Mouse (Mus musculus) intestine, embryonic 16.5 days (tissue): ENCODE measurements around the gene Hpn. TPM values are rescaled to one million over a fixed set of nuclear protein-coding genes. Genes with fewer than 3 reads are reported as not detected.
A peak's percentile ranks its signal among the peaks of the same experiment; 100 is the strongest.

Source experiments
- ATAC-seq: fragments of 200-750 bp; cut with Nextera tagmentation; 2 replicates; pipeline ENCODE4 v1.8.0; 2017; ENCODE audit warnings: moderate TSS enrichment, moderate library complexity
- H3K27ac ChIP-seq: fragments of 300-500 bp; sonication (generic); 2 replicates; pipeline ENCODE4 v1.5.1; 2014; ENCODE audit warnings: mild to moderate bottlenecking, low read length
- H3K27me3 ChIP-seq: fragments of 300-500 bp; sonication (generic); replicated peaks from 2 replicates; pipeline ENCODE4 v1.6.1; 2014; ENCODE audit warnings: low read length, control low read depth, mixed read lengths; ENCODE audit not compliant: control insufficient read depth, insufficient read depth
- H3K36me3 ChIP-seq: fragments of 300-500 bp; sonication (generic); 2 replicates; pipeline ENCODE4 v1.6.1; 2014; ENCODE audit warnings: low read length, control low read depth; ENCODE audit not compliant: control insufficient read depth, insufficient read depth
- H3K4me1 ChIP-seq: fragments of 300-500 bp; sonication (generic); 2 replicates; pipeline ENCODE4 v1.6.1; 2014; ENCODE audit warnings: low read length, control low read depth, mixed read lengths; ENCODE audit not compliant: control insufficient read depth, insufficient read depth
- H3K4me2 ChIP-seq: fragments of 300-500 bp; sonication (generic); 2 replicates; pipeline ENCODE4 v1.6.1; 2014; ENCODE audit warnings: low read depth, low read length, control low read depth
- H3K4me3 ChIP-seq: fragments of 300-500 bp; sonication (generic); 2 replicates; pipeline ENCODE4 v1.5.1; 2014; ENCODE audit warnings: mild to moderate bottlenecking, low read length
- H3K9ac ChIP-seq: fragments of 300-500 bp; sonication (generic); 2 replicates; pipeline ENCODE4 v1.6.1; 2014; ENCODE audit warnings: low read depth, low read length
- H3K9me3 ChIP-seq: fragments of 300-500 bp; sonication (generic); 2 replicates; pipeline ENCODE4 v1.6.1; 2016; ENCODE audit warnings: low read length, control low read depth; ENCODE audit not compliant: control insufficient read depth
- WGBS: fragments of 180-500 bp; shearing (Covaris S2); extraction: QIAGEN DNeasy Blood & Tissue Kit; methylation state at CpG from one replicate; pipeline ENCODE4 v1.1.7; 2014; 5-methylcytosine and 5-hydroxymethylcytosine counted together
- polyA plus RNA-seq: library from polyadenylated mRNA; unstranded; fragments of >200 nt; fragmentation: Nextera tagmentation; extraction: Ambion mirVana; gene quantifications from 2 replicates; pipeline ENCODE4 v1.2.1, GENCODE M21; 2015

The Hpn gene
- polyA plus RNA-seq, 1 experiment from 2014 or later: 66.4 TPM

GRCm38 (mm10) chr7:31106166-31106565 is 8.9 kb downstream of the Hpn start:
- no peaks in the 10 kb centered on the region for H3K36me3 ChIP-seq
- H3K4me2 ChIP-seq: no peak overlapping the region
- no peak overlapping the region for H3K27ac ChIP-seq
- WGBS: 62% methylated on average over 3 of the region's 3 CpGs
- no peaks in the 10 kb centered on the region for H3K9me3 ChIP-seq
- H3K4me1 ChIP-seq: no peaks in the 10 kb centered on the region
- no peaks in the 10 kb centered on the region for H3K27me3 ChIP-seq
- ATAC-seq: no peak
- H3K4me3 ChIP-seq: no peak overlapping the region
- no peak overlapping the region for H3K9ac ChIP-seq

DNA sequence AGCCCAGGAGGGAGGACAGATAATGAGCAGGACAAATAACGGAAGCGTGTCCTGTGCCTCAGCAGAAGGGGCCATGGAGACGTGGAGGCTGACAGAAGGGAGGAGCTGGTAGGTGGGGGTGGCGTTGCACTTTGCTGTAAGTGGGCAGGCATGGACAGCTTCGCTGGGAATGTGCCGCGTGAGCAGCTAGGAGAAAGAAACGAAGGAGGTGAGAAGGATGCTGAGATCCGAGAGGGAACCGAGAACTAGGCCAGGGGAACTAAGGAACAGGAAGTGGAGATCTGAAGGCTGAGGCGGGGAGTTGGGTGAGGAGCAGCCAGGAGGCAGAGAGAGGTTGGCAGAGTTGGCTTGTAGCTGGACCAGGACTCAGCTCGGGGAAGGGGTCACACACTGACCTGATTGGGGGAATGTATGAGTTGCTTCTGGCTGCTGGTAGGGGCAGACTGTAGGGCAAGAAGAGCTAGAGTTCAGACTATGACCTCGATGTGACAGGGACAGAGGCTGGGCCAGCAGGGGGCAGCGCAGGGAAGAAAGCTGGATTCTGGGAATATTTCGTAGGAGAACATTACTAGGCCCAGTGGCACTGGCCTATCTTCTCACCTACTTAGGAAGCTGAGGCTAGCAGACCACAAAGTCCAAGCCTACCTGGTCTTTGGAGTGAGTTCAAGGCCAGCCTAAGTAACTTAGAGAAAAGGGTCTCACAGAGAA is 9.9 kb downstream of the Hpn start:
- WGBS: 63% methylated on average over 15 of the region's 15 CpGs

DNA sequence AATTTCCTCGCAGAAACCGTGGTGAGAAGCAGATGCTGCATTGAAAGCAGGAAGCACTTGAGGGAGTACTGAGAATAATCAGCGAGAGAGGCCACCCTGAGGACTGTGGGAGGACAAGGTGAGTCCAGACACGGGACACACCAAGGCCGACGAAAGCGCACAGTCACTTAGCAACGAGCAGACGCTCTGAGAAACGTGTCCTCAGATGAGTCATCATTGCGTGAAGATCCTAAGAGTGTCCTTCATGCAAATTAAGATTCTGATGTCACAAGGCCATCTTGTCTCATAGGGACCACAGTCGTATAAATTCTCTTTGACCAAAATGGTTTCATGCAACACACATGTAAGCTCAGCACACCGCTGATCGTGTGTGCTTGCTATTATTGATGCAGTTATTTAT is 14.3 kb downstream of the Hpn start:
- no peak overlapping the region for H3K27ac ChIP-seq
- H3K4me1 ChIP-seq: no peaks in the 10 kb centered on the region
- H3K4me2 ChIP-seq: no peak overlapping the region
- no peaks in the 10 kb centered on the region for H3K36me3 ChIP-seq
- no peak for ATAC-seq
- H3K9me3 ChIP-seq: no peaks in the 10 kb centered on the region
- no peaks in the 10 kb centered on the region for H3K27me3 ChIP-seq
- H3K4me3 ChIP-seq: no peak overlapping the region
- whole genome bisulfite sequencing: 74% methylated on average over 14 of the region's 14 CpGs
- H3K9ac ChIP-seq: no peak overlapping the region

More for the DNA sequence above, 9.9 kb downstream of the Hpn start:
- Histone ChIP-seq H3K36me3 (no peaks in the 10 kb centered on the region), H3K27me3 (no peaks in the 10 kb centered on the region), H3K9ac (no peak overlapping the region), H3K4me2 (no peak overlapping the region), H3K27ac (no peak overlapping the region), H3K9me3 (no peaks in the 10 kb centered on the region), H3K4me1 (no peaks in the 10 kb centered on the region), H3K4me3 (no peak overlapping the region)
- 0 out of 2 replicates have a peak, but pooled peaks have one; percentile 16 for ATAC-seq

- WGBS: 90% methylated on average over 6 of the region's 6 CpGs
Observed at GRCm38 (mm10) chr7:31099612-31099982, 15.5 kb downstream of the Hpn start.

DNA sequence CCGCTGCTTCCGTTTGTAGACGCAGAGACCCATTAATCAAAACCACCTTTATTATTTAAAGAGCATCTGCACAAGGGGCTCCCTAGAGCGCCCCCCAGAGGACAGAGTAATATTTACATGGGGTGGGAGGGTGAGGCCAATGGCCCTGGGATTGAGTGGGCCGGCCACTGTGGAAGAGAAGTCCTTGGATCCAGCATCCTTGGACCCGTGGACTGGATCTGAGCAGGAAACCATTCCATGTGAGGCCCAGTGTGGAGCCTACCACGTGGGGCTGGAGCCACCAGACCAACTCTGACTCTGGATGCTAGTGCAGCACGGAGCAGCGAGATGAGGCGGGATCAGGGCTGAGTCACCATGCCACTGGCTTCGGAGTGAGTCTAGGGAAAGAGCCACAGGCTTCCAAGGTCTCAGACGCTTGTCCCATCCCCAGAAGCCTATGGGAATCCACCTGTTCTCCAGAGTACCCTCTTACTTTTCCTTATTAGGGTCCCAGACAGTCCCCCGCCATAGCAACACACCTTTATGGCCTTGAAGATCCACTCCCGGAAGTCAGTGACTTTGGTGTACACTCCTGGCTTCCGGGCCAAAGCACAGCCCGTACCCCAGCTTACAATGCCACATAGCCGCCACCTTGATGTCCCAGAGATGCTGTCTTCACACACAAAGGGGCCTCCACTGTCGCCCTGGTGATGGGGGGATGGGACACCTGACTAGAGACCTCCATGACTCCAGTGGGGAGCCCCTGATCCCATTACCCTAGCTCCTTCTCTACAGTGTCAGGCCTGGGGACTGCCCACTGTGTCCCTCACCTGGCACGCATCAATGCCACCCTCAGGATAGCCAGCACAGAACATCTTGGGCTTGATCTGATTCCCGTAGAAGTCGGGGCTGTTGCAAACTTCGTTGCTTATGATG is 16.1 kb downstream of the Hpn start:
- no peak overlapping the region for H3K4me2 ChIP-seq
- WGBS: 77% methylated on average over 22 of the region's 22 CpGs
- no peak; the same call in 1 of the 2 replicates for ATAC-seq
- H3K4me3 ChIP-seq: no peak overlapping the region
- no peaks in the 10 kb centered on the region for H3K4me1 ChIP-seq
- no peak overlapping the region for H3K9ac ChIP-seq
- H3K27me3 ChIP-seq: no peaks in the 10 kb centered on the region
- no peaks in the 10 kb centered on the region for H3K9me3 ChIP-seq
- H3K36me3 ChIP-seq: no peaks in the 10 kb centered on the region
- no peak overlapping the region for H3K27ac ChIP-seq

More at GRCm38 (mm10) chr7:31099612-31099982, 15.5 kb downstream of the Hpn start:
- no peaks in the 10 kb centered on the region for H3K27me3 ChIP-seq
- no peak overlapping the region for H3K4me2 ChIP-seq
- H3K4me1 ChIP-seq: no peaks in the 10 kb centered on the region
- no peak overlapping the region for H3K4me3 ChIP-seq
- H3K9me3 ChIP-seq: no peaks in the 10 kb centered on the region
- H3K9ac ChIP-seq: no peak overlapping the region
- no peaks in the 10 kb centered on the region for H3K36me3 ChIP-seq
- ATAC-seq: no peak
- H3K27ac ChIP-seq: no peak overlapping the region

GRCm38 (mm10) chr7:31097583-31098248 is 17.4 kb downstream of the Hpn start:
- Histone ChIP-seq H3K4me3 (peak overlapping the region; percentile 26), H3K27ac (no peak overlapping the region), H3K27me3 (no peaks in the 10 kb centered on the region), H3K36me3 (no peaks in the 10 kb centered on the region), H3K9ac (no peak overlapping the region), H3K9me3 (no peaks in the 10 kb centered on the region), H3K4me2 (peak overlapping the region; percentile 49), H3K4me1 (no peaks in the 10 kb centered on the region)
- WGBS: 41% methylated on average over 20 of the region's 20 CpGs
- ATAC-seq: peak; percentile 94

DNA sequence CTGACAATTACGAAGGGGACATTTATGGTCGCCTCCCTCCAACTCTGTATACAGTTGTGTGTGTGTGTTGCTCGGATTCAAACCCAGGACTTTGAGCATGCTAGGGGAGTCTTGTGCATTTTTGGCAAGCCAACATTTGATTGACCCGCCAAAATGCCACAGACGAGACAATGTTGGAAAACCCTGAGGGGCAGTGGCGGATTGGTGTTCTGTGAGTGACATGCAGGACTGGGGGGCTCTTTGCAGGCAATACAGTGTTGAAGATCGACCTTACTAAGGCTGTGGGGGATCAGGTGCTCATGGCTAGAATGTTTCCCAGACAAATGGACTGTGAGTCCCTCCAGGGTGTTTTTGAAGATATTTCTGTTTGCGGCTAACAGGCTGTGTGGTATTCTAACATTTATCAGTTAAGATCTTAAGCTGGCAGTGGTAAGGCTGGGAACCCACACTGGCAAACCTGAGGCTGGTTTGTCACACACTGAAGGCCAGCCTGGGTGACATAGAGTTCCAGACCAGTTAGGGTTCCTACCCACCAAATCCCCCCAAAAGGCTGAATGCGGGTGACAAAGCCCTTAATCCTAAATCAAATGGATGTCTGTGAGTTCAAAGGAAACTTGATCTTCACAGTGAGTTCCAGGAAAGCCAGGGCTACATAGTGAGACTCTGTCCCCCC is 18.1 kb downstream of the Hpn start:
- no peaks in the 10 kb centered on the region for H3K27me3 ChIP-seq
- H3K4me3 ChIP-seq: no peak overlapping the region
- H3K36me3 ChIP-seq: no peaks in the 10 kb centered on the region
- H3K9ac ChIP-seq: no peak overlapping the region
- ATAC-seq: no peak
- no peaks in the 10 kb centered on the region for H3K4me1 ChIP-seq
- no peak overlapping the region for H3K4me2 ChIP-seq
- WGBS: 74% methylated on average over 9 of the region's 9 CpGs
- no peaks in the 10 kb centered on the region for H3K9me3 ChIP-seq
- H3K27ac ChIP-seq: no peak overlapping the region

- Histone ChIP-seq H3K4me2 (no peak overlapping the region), H3K27me3 (no peaks in the 10 kb centered on the region), H3K36me3 (no peaks in the 10 kb centered on the region), H3K27ac (no peak overlapping the region), H3K4me3 (no peak overlapping the region), H3K4me1 (no peaks in the 10 kb centered on the region), H3K9ac (no peak overlapping the region), H3K9me3 (no peaks in the 10 kb centered on the region)
- ATAC-seq: no peak
- WGBS: 23% methylated on average over 12 of the region's 12 CpGs
Observed at GRCm38 (mm10) chr7:31094774-31095501, 20.2 kb downstream of the Hpn start.
